Mouse (Mus musculus) frontal cortex, postnatal 36 days (tissue): Measurements from ENCODE around the gene Car10.
"Not testable (repeated sequence)": the region's sequence is repeated elsewhere in the genome, so short reads cannot be mapped to it uniquely, and the experiment has no call there.

ENCODE experiments used
- DNase-seq, 2 experiments: peaks; one replicate each; pipeline ENCODE4 v3.0.0; 2022; ENCODE audit warnings: low spot score in 2 of 2

The Car10 gene

GRCm38 (mm10) chr11:93391159-93391558 lies 293.3 kb downstream of the Car10 start:
- no peak for DNase-seq

GRCm38 (mm10) chr11:93393371-93393770 lies 295.5 kb downstream of the Car10 start:
- not testable (repeated sequence) for DNase-seq

- DNase-seq: no peak
Observed at GRCm38 (mm10) chr11:93396356-93396755, 298.5 kb downstream of the Car10 start.

- DNase-seq: not testable (repeated sequence)
Observed at GRCm38 (mm10) chr11:93401167-93401566, 303.3 kb downstream of the Car10 start.

GRCm38 (mm10) chr11:93407981-93408380 lies 310.2 kb downstream of the Car10 start:
- no peak for DNase-seq

- no peak for DNase-seq
Observed at GRCm38 (mm10) chr11:93431482-93431881, 333.7 kb downstream of the Car10 start.

GRCm38 (mm10) chr11:93434997-93435915 lies 337.4 kb downstream of the Car10 start:
- DNase-seq: no peak

GRCm38 (mm10) chr11:93436892-93437291 lies 339.1 kb downstream of the Car10 start:
- DNase-seq: no peak

GRCm38 (mm10) chr11:93440466-93440865 lies 342.6 kb downstream of the Car10 start:
- DNase-seq: no peak

GRCm38 (mm10) chr11:93443777-93444176 lies 345.9 kb downstream of the Car10 start:
- DNase-seq: no peak

- DNase-seq: no peak
Observed at GRCm38 (mm10) chr11:93444741-93445140, 346.9 kb downstream of the Car10 start.

- DNase-seq: no peak
Observed at GRCm38 (mm10) chr11:93447566-93447965, 349.7 kb downstream of the Car10 start.

GRCm38 (mm10) chr11:93448290-93449256 lies 350.7 kb downstream of the Car10 start:
- no peak for DNase-seq

- DNase-seq: no peak
Observed at GRCm38 (mm10) chr11:93450535-93450934, 352.7 kb downstream of the Car10 start.

- peak in 1 of 2 experiments; percentile 15 for DNase-seq
Observed at GRCm38 (mm10) chr11:93466221-93466620, 368.4 kb downstream of the Car10 start.

- DNase-seq: peak in 1 of 2 experiments; percentile 21
Observed at GRCm38 (mm10) chr11:93467711-93468110, 369.9 kb downstream of the Car10 start.

- DNase-seq: no peak
Observed at GRCm38 (mm10) chr11:93470771-93471170, 372.9 kb downstream of the Car10 start.

- peak; percentile 81 to 90 for DNase-seq
Observed at GRCm38 (mm10) chr11:93471573-93472179, 373.8 kb downstream of the Car10 start.

- DNase-seq: no peak
Observed at GRCm38 (mm10) chr11:93484661-93485060, 386.8 kb downstream of the Car10 start.

GRCm38 (mm10) chr11:93487021-93487420 lies 389.2 kb downstream of the Car10 start:
- DNase-seq: peak in 1 of 2 experiments; percentile 53

- DNase-seq: no peak
Observed at GRCm38 (mm10) chr11:93487913-93488604, 390.2 kb downstream of the Car10 start.
